Mouse (Mus musculus): ENCODE results near the gene Brinp2.

The Brinp2 gene

DNA sequence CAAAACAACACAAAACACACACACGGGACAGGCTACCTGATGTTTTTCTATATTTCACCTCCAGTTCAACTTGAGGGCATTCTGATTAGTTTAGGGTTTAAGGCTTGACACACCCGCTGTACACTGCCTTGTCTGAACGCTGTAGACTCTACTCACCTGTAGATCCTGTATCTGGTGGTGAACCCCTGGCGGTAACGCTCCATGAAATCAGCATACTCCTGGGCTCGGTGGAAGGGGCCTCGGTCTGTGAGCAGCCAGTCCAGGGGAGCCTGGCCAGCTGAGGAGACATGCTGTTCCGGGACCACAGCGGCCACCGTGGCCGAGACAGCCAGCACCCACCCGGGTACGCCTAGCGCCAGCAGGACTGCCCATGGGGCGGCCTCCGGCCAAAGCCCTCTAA lies 60.9 kb downstream of the Brinp2 start:
- no peak for DNase-seq (ENCODE audit: low spot score)

DNA sequence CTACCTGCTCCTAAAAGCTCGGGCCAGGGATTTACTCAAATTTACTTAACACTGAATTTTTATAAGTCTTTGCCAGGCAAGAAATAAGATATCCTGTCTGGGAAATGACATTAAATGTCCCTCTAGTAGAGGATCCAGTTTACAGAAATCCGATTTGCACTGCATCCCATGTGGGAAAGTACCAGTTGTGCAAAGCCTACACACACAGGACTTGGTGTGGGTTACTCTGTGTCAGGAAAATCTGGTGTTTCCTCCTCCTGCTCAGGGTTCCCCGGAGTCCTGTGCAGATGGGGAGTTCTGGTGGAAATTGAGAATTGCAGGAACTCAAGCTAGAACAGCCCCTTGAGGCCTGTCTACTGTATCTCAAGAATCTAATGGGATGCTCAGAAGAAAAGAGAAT lies 70.9 kb downstream of the Brinp2 start:
- DNase-seq (ENCODE audit: low spot score) = no peak

DNA sequence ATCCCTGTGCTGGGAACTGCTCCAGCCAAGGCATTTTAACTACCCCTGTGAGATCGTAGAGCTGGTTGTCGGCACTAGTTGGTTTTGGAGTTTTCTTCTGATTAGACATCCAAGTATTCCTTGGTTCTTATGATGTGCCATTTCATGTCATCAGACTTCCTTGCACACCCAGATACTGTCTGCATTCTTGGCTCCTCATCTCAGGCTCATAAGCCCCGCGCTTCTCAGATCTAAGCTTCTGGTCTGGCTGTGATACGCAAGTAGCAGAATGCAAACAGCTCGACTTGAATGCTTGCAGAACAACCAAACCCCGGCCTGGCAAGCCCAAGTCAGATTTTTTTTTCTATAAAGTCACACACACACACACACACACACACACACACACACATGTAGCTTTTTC lies 72.3 kb downstream of the Brinp2 start:
- no peak for DNase-seq (ENCODE audit: low spot score)

DNA sequence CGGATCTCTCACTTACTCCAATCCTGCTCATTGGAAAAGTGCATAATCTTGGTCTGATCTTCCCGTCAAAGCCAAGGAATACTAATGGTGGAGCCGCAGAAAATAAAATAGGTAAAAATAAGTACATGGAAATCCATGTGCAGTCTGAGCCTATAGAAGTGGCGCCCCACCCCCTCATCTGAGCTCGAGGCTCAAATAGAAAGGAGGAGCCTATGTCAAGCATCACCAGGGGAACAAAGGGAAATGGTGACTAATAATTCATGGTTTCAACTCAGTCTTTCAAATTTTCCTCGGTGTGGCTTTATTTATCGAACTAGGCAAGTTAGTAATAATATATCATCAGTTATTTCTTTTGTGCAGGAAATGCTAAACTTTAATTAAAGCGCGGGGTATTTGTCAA lies 84.1 kb downstream of the Brinp2 start:
- DNase-seq (ENCODE audit: low spot score) = no peak

DNA sequence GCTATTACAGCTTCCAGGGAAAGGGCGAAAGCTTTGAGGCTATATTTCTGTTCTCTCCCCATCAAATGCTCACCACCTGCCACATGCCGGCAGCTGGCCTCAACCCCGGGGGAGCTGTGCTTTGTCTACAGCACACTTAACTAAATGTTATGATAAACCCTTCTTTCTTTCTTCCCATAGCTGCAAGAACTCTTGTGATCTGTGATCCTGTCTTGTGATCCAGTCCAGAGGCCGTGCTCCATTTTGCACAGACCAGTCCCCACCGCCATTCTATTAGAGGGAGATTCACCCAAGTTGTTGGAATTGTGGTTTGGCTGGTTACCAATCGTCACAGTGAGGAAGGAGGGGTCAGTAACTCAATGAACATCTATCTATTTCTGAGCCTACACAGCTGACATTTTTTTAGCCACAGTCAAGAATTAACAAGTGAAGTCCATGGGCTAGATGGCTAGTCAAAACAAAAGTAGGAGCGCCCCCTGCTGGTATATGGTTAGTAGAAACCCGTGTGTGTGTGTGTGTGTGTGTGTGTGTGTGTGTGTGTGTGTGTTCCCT lies 89.0 kb downstream of the Brinp2 start:
- peak; percentile 2 for DNase-seq (ENCODE audit: low spot score)

DNA sequence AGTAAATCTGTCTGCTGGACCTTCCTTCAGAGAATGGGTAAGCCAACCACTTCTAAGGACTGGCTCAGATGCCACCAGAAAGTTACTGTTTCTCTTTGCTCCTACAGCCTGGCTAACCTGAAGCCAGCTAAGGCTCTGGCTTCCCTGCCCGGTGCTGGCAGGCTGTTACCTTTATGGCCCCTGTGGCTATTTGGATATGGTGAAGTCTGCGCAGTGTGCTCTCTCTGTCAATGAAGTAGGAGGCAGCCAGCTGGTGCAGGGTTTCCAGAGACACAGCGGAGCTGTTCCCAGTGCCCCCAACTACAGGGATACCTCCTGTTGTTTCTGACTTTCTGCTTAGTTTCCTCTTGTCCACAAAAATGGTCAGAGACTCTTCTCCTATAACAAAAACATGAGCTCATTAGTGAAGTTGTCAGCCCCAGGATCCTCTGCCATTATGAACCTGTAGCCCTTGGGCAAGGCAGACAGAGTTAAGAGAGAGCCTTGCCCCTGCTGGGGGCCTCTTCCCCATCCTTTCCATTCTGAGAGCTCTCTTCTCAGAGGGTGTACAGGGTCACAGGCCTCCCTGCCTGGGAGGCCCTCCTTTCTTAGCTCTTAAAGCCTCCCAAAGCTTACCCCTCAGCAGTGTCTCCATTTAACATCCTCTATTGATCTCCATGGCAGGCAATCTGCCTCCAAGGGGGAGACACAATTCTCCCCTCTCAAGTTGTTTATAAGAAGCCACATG lies 89.7 kb downstream of the Brinp2 start:
- no peak for DNase-seq (ENCODE audit: low spot score)

DNA sequence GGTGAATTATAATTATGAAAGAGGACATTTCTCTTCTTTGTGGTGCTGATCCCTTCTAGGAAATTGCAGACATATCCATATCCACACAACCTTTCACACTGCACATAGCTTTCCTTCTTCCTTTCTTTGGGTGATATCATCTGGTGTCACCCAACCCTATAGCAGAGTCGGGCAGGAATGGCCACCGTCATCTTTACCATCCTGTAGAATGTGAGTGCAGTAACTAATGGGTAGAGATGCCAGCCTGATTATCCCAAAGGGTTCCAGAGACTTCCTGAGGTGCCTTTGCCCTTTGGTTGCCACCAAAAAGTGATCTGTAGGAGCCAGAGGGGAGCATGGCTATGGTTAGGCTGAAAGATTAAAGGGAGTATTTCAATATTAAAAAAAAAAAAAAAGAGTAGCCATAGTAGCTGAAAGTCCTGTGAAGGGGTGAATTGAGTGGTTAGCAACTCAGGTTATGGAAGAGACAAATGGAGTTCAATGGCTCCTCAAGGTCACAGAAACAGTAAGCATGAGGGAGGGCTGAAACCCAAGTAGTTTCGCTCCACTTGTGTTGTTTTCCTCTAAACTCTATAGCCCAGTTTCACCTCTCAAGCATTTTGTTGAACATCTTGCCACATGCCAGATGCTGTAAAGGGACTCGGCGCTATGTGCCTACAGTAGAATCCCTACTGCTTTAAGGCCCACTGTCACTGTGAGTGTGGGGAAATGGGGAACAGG lies 96.5 kb downstream of the Brinp2 start:
- no peak for DNase-seq (ENCODE audit: low spot score)

DNA sequence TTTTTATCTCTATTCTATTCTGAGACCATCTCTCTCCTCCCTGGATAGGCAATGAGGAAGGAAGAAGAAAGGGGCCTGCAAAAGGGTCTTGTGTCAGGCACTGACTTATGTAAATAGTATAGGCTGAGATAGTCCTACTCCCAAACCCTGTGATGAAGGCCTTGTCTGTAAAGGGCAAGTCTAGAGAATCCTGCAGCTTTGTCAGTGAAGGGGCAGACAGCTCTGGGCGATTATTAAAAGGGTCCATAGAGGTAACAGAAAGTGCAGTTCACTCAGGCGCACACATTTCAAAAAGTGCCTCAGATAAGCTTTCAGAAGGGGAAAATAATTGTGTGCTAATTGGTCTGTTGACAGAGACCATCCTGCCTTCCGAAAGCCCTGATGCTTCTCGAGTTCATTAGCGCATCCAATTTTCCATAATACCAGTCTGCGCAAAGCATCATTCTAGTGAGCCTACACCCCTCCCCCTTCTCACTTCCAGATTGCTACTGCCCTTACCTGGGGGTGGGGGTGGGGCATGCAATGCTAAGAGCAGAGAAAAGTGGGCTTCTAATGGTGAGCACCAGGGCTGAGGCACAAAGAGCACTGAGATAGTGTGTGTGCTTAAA lies 97.3 kb downstream of the Brinp2 start:
- no peak for DNase-seq (ENCODE audit: low spot score)

DNA sequence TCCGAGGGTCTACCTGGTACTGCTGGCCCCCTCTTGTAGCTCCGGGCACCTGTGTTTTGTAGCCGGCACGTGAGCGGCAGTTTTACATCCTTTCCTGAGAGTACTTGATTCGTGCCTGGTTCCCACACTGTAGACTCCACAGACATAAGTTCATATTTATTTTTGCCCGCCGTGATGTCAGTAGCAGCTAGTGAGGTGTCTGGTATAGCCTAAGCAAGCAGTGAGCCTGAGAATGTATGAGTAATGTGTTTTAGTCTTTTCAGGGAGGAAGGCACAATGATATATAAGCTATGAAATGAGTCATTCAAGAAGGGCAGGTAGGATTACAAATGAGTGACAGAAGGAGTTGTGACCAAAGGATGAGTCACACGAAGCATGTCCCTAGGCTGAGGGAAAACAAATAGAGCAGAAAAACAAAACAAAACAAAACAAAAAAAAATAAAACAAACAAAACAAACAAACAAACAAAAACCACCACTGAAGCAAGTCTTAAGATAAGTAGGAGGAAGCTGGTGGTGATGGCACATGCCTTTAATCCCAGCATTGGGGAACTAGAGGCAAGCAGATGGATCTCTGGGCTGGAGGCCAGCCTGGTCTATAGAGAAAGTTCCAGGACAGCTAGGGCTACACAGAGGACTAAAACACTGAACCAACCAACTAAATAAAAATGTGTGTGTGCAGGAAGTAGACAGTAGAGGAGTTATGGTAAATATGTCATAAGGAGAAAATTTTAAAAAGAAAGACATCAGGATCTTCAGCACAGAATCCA lies 100.0 kb downstream of the Brinp2 start:
- no peak for DNase-seq (ENCODE audit: low spot score)

DNA sequence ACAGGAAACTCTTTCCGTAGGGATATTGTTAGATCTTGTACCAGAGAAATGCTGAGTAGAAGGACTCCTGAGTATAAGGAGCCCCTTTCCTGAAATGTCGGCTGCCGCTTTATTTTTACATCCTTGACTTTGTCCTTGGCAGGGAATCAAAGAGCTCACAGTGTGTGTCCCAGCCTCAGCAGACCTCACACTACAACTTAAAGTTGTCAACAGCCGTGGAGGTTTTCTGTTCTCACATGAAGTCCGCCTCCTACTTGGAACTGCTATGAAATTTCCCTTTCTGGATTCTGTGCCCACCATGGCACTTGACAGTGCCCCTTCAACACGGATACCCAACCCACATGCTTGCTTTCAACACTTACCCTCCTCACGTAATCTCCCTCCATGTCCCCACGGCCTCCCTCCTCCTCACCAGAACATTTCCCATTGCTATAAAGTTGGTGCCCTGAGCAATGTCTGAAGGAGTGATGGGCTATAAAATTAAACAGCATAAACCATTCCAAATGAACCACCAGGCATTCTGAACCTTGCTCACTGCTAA lies 103.4 kb downstream of the Brinp2 start:
- DNase-seq (ENCODE audit: low spot score) = no peak

DNA sequence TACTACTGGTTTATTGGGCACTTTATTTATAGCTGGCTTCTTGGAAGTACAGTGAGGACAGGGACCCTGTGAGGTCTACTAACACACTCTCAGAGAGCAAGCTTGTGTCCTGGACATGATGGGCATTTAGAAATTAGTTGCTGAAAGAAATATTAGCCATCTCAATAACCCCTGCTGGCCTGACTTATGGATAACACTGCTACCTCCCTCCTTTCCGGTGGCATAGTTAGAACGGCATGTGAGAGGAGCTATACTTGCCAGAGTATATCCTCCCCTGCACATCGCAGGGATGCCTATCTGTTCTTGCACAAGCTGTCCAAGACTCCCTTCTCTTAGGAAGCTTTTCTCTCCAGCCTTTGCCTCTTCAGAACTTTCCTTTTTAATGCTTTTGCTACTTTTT lies 107.9 kb downstream of the Brinp2 start:
- no peak for DNase-seq (ENCODE audit: low spot score)

DNA sequence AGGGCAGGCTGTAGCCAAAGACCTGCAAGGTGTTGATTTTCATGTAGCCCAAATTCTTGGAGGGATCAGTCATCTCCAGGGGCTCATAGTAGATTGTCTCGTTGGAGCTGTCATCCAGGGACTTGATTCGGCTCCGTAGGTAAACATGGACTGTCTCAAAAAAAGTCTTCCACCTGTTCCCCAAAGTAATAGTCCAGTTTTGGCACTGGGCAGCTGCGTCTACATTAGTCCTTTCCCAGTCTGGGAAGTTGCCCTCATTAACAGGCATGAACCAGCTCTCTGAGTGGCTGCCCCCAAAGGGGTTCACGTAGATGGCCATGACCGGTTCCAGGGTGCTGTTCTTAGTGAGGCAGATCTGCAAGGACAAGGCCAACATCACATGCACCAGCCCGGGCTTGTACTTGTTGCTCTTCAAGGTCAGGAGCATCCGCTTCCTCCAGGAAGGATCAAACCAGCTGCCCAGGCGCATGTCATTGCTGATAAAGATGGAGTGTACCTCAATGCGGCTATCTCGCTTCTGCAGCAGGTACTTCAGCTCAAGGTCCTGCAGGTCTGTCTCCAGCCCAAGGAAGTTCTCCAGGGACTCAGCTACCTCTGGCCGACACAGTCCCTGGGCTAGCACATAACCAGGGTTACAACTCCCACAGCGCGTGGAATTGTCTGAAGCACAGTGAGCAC lies 109.5 kb downstream of the Brinp2 start:
- DNase-seq (ENCODE audit: low spot score) = no peak

DNA sequence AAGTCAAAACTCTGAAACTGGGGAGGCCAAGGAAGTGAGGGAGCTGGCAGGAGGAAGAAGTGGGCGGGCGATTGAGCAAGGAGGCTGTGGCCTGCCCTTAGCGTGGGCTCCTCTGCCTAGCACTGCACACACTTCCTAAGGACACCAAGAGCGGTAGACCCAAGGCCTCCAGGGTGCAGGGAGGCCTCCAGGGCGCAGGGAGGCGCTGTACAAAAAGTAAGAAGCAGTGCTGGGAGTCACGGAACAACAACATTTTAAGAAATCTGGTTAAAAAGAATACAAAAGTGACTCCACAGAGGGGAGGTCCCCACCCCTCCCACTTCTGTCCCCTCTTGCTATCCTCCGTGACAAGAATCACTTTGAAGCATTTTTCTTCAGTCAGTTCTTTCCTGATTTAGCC lies 110.6 kb downstream of the Brinp2 start:
- no peak for DNase-seq (ENCODE audit: low spot score)

DNA sequence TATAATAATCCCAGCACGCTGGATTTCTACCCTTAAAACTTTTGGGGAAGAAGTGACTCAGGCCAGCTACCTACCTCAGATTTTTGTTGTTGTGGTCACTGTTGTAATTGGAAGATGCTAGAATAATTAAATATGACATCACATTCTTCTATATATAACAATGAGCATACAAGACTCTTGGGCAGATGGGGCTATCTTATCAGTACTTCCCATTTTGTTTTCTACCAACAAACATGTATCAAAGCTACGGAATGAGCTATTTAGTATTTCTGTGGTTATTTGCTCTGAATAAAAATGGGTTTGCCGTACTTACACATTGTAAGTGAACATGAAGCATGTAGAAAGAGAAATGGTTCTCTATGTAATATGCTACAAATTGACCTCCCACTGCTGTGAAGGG lies 112.1 kb downstream of the Brinp2 start:
- DNase-seq (ENCODE audit: low spot score) = no peak

DNA sequence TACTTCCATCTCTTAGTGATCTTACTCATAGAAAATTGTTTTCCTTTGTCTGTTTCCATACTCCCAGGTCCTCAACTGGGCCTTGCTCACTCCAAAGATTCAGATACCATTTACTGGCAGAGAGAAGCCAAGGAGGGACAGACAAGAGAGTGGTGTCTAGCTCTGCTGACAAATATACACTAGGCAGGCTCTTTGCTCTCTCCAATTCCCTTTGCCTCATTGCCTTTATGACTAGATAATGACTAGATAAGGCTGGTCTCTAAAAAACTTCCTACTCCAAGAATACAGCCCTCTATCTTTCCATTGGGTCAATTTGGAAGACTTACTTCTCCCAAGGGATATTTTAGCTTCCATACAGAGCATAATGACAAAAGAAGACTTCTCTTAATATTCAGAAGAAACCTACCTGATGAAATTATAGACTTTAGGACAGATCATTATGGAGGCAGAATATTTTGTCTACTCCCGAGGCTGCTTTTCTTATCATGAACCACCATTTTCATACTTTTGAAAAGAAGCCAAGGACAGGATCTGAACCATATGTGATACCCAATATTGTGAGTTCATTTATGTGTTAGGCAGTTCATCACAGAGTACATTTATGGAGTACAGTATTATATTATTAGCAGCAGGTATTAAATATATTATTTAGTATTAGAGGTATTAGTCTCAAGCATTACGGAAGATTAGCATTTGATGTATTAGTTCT lies 114.1 kb downstream of the Brinp2 start:
- DNase-seq (ENCODE audit: low spot score) = no peak

DNA sequence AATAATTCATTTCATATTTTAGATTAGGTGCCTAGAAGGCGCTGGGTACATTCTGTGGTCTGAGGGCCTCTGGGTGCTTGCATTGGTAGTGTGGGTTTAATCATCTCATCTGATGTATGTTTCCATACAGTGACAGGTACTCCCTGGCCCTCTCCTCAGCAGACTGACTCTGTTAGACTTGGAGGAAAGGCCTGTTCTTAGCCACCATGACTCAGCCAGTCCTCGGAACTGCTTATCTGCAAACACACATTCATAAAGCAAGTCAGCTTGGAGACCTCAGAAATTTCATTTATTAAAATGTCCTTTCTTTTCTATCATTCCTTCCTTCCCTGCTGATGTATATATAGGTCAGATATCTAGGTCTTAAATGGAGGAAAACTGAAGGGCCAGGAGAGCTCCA lies 116.3 kb downstream of the Brinp2 start:
- no peak for DNase-seq (ENCODE audit: low spot score)

DNA sequence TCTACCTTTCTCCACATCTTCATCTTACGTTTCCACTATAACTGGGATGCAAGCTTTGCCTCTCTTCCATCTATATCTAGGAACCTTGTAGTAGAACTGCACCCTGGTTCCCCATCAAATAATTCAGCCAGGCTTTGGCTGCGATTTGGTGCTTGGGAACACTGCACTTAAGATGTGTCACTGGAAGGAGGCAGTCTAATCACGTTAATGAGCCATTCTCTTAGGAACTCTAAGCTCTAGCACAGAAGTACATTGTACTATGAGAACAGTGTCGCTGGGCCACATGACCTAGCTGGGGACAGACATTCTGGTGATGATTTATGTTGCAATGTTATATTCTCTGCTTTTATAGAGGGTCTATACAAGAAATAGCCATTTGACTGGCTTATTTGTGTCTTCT lies 117.4 kb downstream of the Brinp2 start:
- no peak for DNase-seq (ENCODE audit: low spot score)

DNA sequence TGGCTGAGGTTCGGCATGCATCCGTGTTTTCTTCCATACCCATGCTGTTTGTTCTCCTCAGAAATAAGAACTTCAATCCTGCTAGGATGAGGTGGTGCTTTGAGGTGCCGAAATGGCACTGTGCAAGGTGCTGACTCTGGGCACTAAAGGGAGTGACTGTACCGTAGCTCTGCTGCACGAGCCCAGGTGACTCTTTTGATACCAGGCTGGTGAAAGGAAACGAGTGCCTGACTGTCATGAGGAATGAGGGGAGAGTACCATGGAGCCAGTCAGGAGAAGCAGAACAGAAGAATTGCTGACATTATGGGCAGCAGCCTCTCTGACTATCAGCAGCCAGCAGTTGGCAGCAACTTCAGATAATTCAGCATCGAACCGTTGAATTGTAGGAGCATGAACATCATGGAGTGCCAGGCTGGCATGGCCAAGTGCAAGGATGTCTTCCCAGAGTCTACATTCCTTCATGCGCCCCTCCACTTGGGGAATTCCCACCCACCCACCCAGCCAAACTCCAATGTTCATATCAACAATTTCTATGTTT lies 127.4 kb downstream of the Brinp2 start:
- no peak for DNase-seq (ENCODE audit: low spot score)

DNA sequence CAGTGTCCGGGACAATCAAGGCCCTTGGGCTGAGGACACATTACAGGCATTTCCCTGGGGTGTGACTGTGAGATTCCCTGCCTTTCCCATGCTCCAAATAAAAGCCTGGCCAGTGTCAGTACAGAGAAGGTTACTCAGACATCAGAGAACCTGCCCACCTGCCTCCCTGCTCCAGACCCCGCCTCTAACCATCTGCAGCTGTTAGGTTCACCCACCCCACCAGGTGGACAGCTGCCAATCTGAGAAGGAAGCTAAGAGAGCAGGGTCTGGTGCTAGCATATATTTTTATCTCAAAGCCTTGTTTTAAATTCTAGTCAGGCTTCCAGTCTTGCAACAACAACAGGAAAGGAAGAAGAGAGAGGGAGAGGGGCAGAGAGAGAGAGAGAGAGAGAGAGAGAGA lies 128.9 kb downstream of the Brinp2 start:
- no peak for DNase-seq (ENCODE audit: low spot score)

DNA sequence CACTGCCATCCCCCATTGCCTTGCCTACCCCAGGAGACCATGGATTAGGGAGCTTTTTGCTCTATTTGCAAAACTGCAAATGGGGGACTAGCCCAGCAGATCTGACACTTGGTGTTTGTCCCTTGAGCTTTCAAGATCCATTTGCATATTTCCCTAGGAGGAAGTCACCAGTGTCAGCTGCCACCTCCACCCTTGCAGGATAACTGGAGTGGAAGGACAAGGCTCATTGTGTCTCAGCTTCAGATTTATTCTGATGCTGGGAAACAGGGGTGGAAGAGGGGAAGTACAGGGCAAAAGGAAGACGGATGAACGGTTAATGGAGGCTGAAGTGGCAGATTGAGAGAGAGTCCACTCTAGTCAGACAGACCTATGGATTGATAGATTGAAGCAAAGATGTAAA lies 129.4 kb downstream of the Brinp2 start:
- no peak for DNase-seq (ENCODE audit: low spot score)

DNA sequence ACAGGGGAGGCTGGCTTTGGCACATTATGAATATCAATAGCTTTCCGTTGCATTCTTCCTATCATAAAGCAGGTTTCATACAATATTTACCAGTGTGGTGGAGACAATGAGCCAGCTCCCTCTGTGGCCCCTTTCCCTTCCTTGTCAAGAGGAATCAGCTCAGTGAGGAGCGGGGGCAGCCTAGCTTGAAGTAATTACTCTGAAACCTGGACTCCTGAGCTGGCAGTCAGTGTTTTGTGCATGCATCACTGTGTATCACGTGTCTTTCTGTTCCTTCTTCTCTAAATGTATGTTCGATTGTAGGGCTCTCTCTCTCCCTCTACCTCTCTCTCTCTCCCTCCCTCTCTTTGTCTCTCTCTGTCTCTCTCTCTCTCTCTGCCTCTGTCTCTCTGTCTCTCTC lies 135.1 kb downstream of the Brinp2 start:
- DNase-seq (ENCODE audit: low spot score) = no peak
